Mouse (Mus musculus): ENCODE measurements around the gene Ctnnd1.

Ctnnd1 gene

GRCm38 (mm10) chr2:84647051-84647568 is 3.5 kb downstream of the Ctnnd1 start:
- DNase-seq (ENCODE audit: low spot score in 2 of 2), result no peak

- DNase-seq (ENCODE audit: low spot score in 2 of 2), result no peak
Measured at GRCm38 (mm10) chr2:84646138-84646537, 4.4 kb downstream of the Ctnnd1 start.

GRCm38 (mm10) chr2:84640833-84641232 is 9.7 kb downstream of the Ctnnd1 start:
- DNase-seq (ENCODE audit: low spot score in 2 of 2), result no peak

GRCm38 (mm10) chr2:84638428-84639220 is 11.9 kb downstream of the Ctnnd1 start:
- no peak for DNase-seq (ENCODE audit: low spot score in 2 of 2)

GRCm38 (mm10) chr2:84637452-84638165 is 13.0 kb downstream of the Ctnnd1 start:
- no peak for DNase-seq (ENCODE audit: low spot score in 2 of 2)

- no peak for DNase-seq (ENCODE audit: low spot score in 2 of 2)
Measured at GRCm38 (mm10) chr2:84636231-84636741, 14.3 kb downstream of the Ctnnd1 start.

- peak; percentile 64 to 76 for DNase-seq (ENCODE audit: low spot score in 2 of 2)
Measured at GRCm38 (mm10) chr2:84635611-84636010, 15.0 kb downstream of the Ctnnd1 start.

- DNase-seq (ENCODE audit: low spot score in 2 of 2), result no peak
Measured at GRCm38 (mm10) chr2:84634934-84635482, 15.6 kb downstream of the Ctnnd1 start.

GRCm38 (mm10) chr2:84634006-84634405 is 16.6 kb downstream of the Ctnnd1 start:
- DNase-seq (ENCODE audit: low spot score in 2 of 2), result no peak

- DNase-seq (ENCODE audit: low spot score in 2 of 2), result no peak
Measured at GRCm38 (mm10) chr2:84632999-84633398, 17.6 kb downstream of the Ctnnd1 start.

- DNase-seq (ENCODE audit: low spot score in 2 of 2), result no peak
Measured at GRCm38 (mm10) chr2:84632001-84632400, 18.6 kb downstream of the Ctnnd1 start.

GRCm38 (mm10) chr2:84627036-84627435 is 23.5 kb downstream of the Ctnnd1 start:
- DNase-seq (ENCODE audit: low spot score in 2 of 2), result no peak

GRCm38 (mm10) chr2:84626366-84626975 is 24.1 kb downstream of the Ctnnd1 start:
- DNase-seq (ENCODE audit: low spot score in 2 of 2), result no peak

- no peak for DNase-seq (ENCODE audit: low spot score in 2 of 2)
Measured at GRCm38 (mm10) chr2:84624201-84624600, 26.4 kb downstream of the Ctnnd1 start.

- DNase-seq (ENCODE audit: low spot score in 2 of 2), result no peak
Measured at GRCm38 (mm10) chr2:84623428-84624119, 27.0 kb downstream of the Ctnnd1 start.

GRCm38 (mm10) chr2:84622668-84623067 is 27.9 kb downstream of the Ctnnd1 start:
- DNase-seq (ENCODE audit: low spot score in 2 of 2), result no peak

GRCm38 (mm10) chr2:84619646-84620340 is 30.8 kb downstream of the Ctnnd1 start:
- DNase-seq (ENCODE audit: low spot score in 2 of 2), result no peak

- DNase-seq (ENCODE audit: low spot score in 2 of 2), result no peak
Measured at GRCm38 (mm10) chr2:84618914-84619313, 31.7 kb downstream of the Ctnnd1 start.

GRCm38 (mm10) chr2:84617637-84618515 is 32.7 kb downstream of the Ctnnd1 start:
- no peak for DNase-seq (ENCODE audit: low spot score in 2 of 2)

GRCm38 (mm10) chr2:84612764-84613163 is 37.8 kb downstream of the Ctnnd1 start:
- DNase-seq (ENCODE audit: low spot score in 2 of 2), result no peak

Data from right cerebral cortex, postnatal 36 days (tissue).